Mouse (Mus musculus): ENCODE data around the gene Slc2a12. TPM values are rescaled to one million over a fixed set of nuclear protein-coding genes. Genes with fewer than 3 reads are reported as not detected.

The Slc2a12 gene
- polyA plus RNA-seq, 1 experiment from 2014 or later: 5.7 TPM

DNA sequence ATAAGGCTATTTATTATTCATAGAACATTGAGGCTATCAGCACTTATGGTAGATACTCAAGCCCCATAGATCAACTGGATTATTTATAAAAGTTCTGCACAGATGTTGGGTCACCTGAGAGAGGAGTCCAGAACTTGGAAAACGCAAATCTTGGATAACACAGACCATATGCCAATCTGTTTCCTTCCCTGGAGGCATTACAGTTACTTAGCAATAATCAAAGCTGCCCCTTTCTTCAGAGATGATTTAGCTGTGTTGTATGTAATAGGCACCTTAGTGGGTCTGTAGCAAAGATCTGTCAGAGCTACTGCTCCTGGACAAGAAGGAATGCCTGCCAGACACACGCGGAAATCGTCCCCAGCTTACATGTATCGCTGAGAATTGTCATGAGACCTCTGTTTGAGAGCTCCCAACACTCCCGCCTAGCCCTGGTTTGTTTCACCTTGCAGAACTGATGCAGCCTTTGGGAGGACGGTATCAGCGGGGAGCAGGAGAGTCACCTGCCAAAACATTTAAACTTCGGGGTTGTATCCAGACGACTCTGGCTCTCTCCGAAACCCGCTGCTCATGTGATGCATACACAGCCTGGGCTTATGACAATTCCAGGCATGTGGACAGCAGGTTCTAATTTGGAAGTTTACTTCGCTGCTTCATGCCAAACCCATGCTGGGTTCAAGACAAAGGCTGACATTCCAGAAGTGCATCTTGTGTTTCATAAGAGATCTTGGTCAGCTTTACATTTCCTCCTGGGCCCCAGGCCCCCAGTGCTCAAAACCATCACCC, 31.2 kb downstream of the Slc2a12 start:
- peak; percentile 81; the same call in 1 of the 2 replicates for ATAC-seq (ENCODE audit: low read depth)
- Histone ChIP-seq H3K36me3 (ENCODE audit: control insufficient read depth, insufficient read depth, low read length) (no peaks in the 10 kb centered on the region), H3K4me1 (ENCODE audit: control insufficient read depth, insufficient read depth, low read length) (peaks cover 6% of the 10 kb centered on the region), H3K4me3 (ENCODE audit: low read depth, low read length) (no peak overlapping the region), H3K9ac (ENCODE audit: low read depth, low read length) (no peak overlapping the region), H3K4me2 (ENCODE audit: low read depth, low read length) (peak overlapping the region; percentile 38), H3K27me3 (replicated peaks; ENCODE audit: control insufficient read depth, insufficient read depth, low read length) (no peaks in the 10 kb centered on the region), H3K9me3 (ENCODE audit: control insufficient read depth, low read length) (peaks cover 11% of the 10 kb centered on the region; the same call in 1 of the 2 replicates), H3K27ac (replicated peaks; ENCODE audit: low read depth, low read length) (no peak overlapping the region)
- 34% methylated on average over 13 of the region's 13 CpGs for WGBS
- DNase-seq (ENCODE audit: low spot score): peak; percentile 84

DNA sequence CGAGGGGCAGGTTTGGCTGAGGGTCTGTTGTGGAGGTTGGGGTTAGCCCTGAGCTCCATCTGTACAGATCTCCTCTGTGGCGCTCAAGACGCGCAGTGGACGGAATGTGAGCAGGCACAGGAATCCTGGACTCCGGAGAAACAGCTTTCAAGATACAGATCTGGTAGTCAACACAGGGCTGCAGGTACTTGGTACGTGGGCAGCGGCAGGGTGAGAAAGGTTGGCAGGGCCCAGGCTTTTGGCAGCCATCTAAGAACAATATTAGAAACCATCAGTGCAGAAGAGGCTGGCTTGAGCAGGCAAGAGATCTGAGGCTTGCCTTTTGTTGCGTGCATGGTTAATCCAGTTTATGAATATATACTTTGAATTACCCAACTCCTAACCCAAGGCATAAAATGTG, 51.4 kb downstream of the Slc2a12 start:
- Histone ChIP-seq H3K9me3 (ENCODE audit: control insufficient read depth, low read length) (no peaks in the 10 kb centered on the region), H3K4me2 (ENCODE audit: low read depth, low read length) (no peak overlapping the region), H3K4me3 (ENCODE audit: low read depth, low read length) (no peak overlapping the region), H3K36me3 (ENCODE audit: control insufficient read depth, insufficient read depth, low read length) (peaks cover 9% of the 10 kb centered on the region; the same call in 1 of the 2 replicates), H3K27me3 (replicated peaks; ENCODE audit: control insufficient read depth, insufficient read depth, low read length) (no peaks in the 10 kb centered on the region), H3K4me1 (ENCODE audit: control insufficient read depth, insufficient read depth, low read length) (peaks cover 5% of the 10 kb centered on the region; the same call in 1 of the 2 replicates), H3K27ac (replicated peaks; ENCODE audit: low read depth, low read length) (no peak overlapping the region), H3K9ac (ENCODE audit: low read depth, low read length) (no peak overlapping the region)
- ATAC-seq (ENCODE audit: low read depth) (no peak), DNase-seq (ENCODE audit: low spot score) (no peak)
- WGBS: 91% methylated on average over 9 of the region's 9 CpGs

DNA sequence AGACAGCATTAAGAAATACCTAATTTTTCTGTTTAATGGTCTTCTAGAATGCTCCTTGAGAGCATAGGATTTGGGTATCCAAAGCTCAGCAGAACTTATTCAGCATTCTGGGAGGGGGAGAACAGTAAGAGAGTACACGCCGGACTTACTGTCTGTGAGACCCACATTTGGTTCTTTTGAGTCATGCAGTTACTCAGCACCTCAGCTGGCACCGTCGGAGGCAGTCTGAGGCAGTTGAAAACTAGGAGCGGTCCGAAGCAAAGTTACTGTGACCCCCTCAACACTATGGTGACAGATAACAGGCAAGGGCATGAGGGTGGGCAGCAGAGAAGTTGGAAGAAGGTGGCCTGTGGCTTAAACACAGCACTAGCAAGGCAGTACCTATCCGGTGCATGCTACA, 52.1 kb downstream of the Slc2a12 start:
- no peak overlapping the region for H3K4me2 ChIP-seq (ENCODE audit: low read depth, low read length)
- ATAC-seq (ENCODE audit: low read depth) (no peak), DNase-seq (ENCODE audit: low spot score) (no peak)
- H3K9ac ChIP-seq (ENCODE audit: low read depth, low read length): no peak overlapping the region
- 67% methylated on average over 7 of the region's 7 CpGs for WGBS
- peaks cover 9% of the 10 kb centered on the region; the same call in 1 of the 2 replicates for H3K36me3 ChIP-seq (ENCODE audit: control insufficient read depth, insufficient read depth, low read length)
- H3K4me1 ChIP-seq (ENCODE audit: control insufficient read depth, insufficient read depth, low read length): peaks cover 5% of the 10 kb centered on the region; the same call in 1 of the 2 replicates
- no peak overlapping the region for H3K4me3 ChIP-seq (ENCODE audit: low read depth, low read length)
- no peak overlapping the region for H3K27ac ChIP-seq (replicated peaks; ENCODE audit: low read depth, low read length)
- no peaks in the 10 kb centered on the region for H3K27me3 ChIP-seq (replicated peaks; ENCODE audit: control insufficient read depth, insufficient read depth, low read length)
- no peaks in the 10 kb centered on the region for H3K9me3 ChIP-seq (ENCODE audit: control insufficient read depth, low read length)

DNA sequence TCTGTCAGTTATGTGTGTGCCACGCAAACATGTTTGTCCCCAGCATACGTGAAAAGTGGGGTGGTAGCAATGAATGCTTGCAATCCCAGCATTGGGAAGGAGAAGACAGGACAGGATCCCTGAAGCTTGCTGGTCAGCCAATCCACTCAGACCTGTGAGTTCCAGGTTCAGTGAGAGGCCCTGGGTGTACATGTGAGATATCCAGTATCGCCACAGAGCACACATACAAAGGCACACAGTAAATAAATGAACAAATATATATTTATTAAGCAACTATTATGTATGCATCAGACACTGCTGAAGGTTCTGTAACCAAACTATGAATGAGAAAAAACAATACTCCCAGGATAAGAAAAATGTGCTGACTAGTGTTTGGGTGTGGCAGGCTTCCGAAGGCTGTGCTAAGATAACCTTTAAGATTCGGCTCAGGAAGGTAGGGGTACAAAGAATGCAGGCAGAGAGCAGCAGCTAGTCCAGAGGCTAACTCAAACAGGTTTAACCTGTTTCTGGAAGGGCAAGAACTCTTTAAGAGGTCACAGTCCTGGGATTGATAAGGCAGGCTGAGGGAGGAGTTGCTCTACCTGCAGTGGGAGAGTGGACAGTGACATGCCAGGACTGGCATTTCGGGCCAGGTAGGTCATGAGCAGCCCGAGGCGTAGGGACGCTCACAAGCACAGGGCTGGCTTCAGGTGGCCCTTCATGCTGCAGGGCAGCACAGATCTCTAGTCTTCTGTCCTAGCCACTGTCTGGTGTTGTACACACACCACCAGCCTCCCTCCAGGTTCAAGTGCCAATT, 53.5 kb downstream of the Slc2a12 start:
- H3K4me1 ChIP-seq (ENCODE audit: control insufficient read depth, insufficient read depth, low read length): peaks cover 5% of the 10 kb centered on the region; the same call in 1 of the 2 replicates
- no peak overlapping the region for H3K4me2 ChIP-seq (ENCODE audit: low read depth, low read length)
- ATAC-seq (ENCODE audit: low read depth): no peak
- peaks cover 22% of the 10 kb centered on the region for H3K36me3 ChIP-seq (ENCODE audit: control insufficient read depth, insufficient read depth, low read length)
- H3K9ac ChIP-seq (ENCODE audit: low read depth, low read length): no peak overlapping the region
- no peak overlapping the region for H3K4me3 ChIP-seq (ENCODE audit: low read depth, low read length)
- H3K27me3 ChIP-seq (replicated peaks; ENCODE audit: control insufficient read depth, insufficient read depth, low read length): no peaks in the 10 kb centered on the region
- no peak for DNase-seq (ENCODE audit: low spot score)
- no peaks in the 10 kb centered on the region for H3K9me3 ChIP-seq (ENCODE audit: control insufficient read depth, low read length)
- no peak overlapping the region for H3K27ac ChIP-seq (replicated peaks; ENCODE audit: low read depth, low read length)
- 82% methylated on average over 6 of the region's 9 CpGs for WGBS

DNA sequence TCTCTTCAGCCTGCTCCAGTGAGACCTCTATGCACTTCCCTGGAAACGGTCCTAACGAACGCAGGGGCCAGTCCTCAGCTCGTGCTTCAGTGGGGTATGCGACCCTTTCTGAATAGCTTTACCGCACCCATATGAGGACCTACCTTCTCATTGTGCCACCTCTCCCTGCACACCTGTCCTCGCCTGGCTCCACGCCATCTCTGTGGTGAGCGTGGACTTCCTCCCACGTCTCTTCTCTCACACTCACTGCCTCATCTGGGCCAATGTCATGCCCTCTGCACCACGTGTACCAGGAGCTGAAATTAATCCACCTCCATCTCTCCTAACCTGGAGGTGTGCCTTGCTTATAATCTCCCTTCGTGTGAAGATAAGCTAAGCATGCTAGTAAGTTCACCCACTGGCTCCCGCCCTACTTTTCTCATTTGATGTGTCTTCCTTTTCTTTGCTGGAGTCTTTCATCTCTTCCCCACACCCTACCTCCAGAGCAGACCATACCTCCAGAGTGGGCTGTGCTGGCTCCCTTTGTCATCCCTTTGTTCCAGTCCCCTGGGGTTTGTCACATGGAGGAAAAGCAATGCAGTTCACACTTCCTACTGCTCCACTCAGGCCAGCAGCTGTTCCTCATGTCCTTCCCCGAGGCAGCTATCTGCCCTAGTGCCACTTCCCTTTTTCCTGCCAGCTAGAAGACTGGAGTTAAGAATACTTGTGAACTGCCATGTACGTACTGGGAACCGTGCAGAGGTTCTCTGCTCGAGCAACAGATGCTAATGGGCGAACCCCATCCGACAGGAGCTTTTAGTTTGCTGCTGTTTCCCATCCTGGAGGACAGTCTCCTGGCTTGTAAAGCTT, 54.9 kb downstream of the Slc2a12 start:
- no peaks in the 10 kb centered on the region for H3K9me3 ChIP-seq (ENCODE audit: control insufficient read depth, low read length)
- DNase-seq (ENCODE audit: low spot score): peak; percentile 16
- 80% methylated on average over 19 of the region's 19 CpGs for WGBS
- H3K4me1 ChIP-seq (ENCODE audit: control insufficient read depth, insufficient read depth, low read length): peaks cover 5% of the 10 kb centered on the region; the same call in 1 of the 2 replicates
- H3K9ac ChIP-seq (ENCODE audit: low read depth, low read length): no peak overlapping the region
- no peak overlapping the region for H3K4me2 ChIP-seq (ENCODE audit: low read depth, low read length)
- H3K27me3 ChIP-seq (replicated peaks; ENCODE audit: control insufficient read depth, insufficient read depth, low read length): no peaks in the 10 kb centered on the region
- H3K27ac ChIP-seq (replicated peaks; ENCODE audit: low read depth, low read length): no peak overlapping the region
- H3K4me3 ChIP-seq (ENCODE audit: low read depth, low read length): no peak overlapping the region
- peaks cover 28% of the 10 kb centered on the region for H3K36me3 ChIP-seq (ENCODE audit: control insufficient read depth, insufficient read depth, low read length)
- no peak for ATAC-seq (ENCODE audit: low read depth)

DNA sequence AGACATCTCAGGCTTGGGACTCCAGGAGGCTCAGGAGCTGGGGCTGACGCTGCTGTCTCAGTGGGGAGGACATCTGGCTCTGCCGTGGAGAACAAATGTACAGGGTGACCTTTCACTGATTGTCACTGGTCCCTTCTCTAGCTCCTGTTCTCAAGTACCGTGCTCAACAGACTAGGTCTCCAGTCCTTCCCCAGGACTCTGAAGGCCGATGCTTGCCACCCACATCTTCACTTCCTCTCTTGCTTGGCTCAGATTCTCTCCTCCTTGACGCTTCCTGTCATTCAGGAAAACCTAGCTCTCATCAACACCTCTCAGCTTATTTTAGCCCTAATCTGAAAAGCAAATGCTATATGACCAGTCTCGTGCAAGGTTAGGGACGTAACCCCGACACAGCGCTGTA, 56.0 kb downstream of the Slc2a12 start:
- Histone ChIP-seq H3K36me3 (ENCODE audit: control insufficient read depth, insufficient read depth, low read length) (peaks cover 36% of the 10 kb centered on the region), H3K9me3 (ENCODE audit: control insufficient read depth, low read length) (no peaks in the 10 kb centered on the region), H3K4me3 (ENCODE audit: low read depth, low read length) (no peak overlapping the region), H3K27ac (replicated peaks; ENCODE audit: low read depth, low read length) (no peak overlapping the region), H3K4me2 (ENCODE audit: low read depth, low read length) (no peak overlapping the region), H3K27me3 (replicated peaks; ENCODE audit: control insufficient read depth, insufficient read depth, low read length) (no peaks in the 10 kb centered on the region), H3K9ac (ENCODE audit: low read depth, low read length) (no peak overlapping the region), H3K4me1 (ENCODE audit: control insufficient read depth, insufficient read depth, low read length) (peaks cover 5% of the 10 kb centered on the region; the same call in 1 of the 2 replicates)
- 84% methylated on average over 9 of the region's 9 CpGs for WGBS
- ATAC-seq (ENCODE audit: low read depth) (no peak), DNase-seq (ENCODE audit: low spot score) (no peak)

DNA sequence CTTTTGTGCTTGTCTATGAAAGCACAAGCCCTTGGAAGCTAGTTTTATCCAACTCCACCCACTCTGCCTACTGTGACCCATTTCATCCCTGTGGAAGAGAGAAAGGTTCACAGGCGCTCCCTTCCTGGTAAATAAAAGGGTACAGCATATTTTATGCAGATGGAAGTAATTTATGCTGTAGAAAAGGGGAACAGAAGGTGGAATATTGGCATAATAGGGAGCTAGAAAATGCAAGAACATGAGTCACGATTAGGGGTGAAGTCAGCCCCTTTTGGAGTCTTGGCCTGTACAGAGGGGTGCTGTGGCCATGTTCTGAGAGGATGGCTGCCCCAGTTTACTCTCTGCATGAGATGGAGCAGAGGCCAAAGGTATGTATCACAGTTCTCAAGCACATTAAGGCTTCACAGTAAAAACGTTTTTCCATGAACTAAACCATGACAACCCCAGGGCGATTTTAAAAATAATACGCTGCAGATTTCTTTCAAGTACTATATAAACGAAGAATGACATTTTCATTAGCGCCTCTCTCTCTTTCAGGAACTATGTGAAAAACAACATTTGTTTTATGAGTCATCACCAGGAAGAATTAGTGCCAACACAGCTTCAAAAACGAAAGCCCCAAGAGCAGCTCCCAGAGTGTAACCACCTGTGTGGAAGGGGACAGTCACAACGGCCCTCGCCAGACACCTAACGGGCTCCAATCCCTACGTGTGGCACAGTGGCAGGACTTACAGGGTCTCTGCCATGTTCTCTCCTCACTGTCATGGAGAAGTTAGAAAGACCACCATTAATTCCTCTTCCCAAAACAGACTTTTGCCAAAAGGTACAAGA, 56.9 kb downstream of the Slc2a12 start:
- Histone ChIP-seq H3K9ac (ENCODE audit: low read depth, low read length) (no peak overlapping the region), H3K4me2 (ENCODE audit: low read depth, low read length) (no peak overlapping the region), H3K4me3 (ENCODE audit: low read depth, low read length) (no peak overlapping the region), H3K4me1 (ENCODE audit: control insufficient read depth, insufficient read depth, low read length) (peaks cover 5% of the 10 kb centered on the region; the same call in 1 of the 2 replicates), H3K27ac (replicated peaks; ENCODE audit: low read depth, low read length) (no peak overlapping the region), H3K27me3 (replicated peaks; ENCODE audit: control insufficient read depth, insufficient read depth, low read length) (no peaks in the 10 kb centered on the region), H3K36me3 (ENCODE audit: control insufficient read depth, insufficient read depth, low read length) (peaks cover 45% of the 10 kb centered on the region), H3K9me3 (ENCODE audit: control insufficient read depth, low read length) (no peaks in the 10 kb centered on the region)
- ATAC-seq (ENCODE audit: low read depth) (peak; percentile 27; the same call in 1 of the 2 replicates), DNase-seq (ENCODE audit: low spot score) (peak; percentile 23)
- 66% methylated on average over 12 of the region's 12 CpGs for WGBS
